Mouse (Mus musculus) myocyte (in vitro differentiated cells): ENCODE data around the gene Synrg.

Source experiments
- CEBPB ChIP-seq: IDR thresholded peaks from 2 replicates; pipeline ENCODE4 v1.6.1; 2011; ENCODE audit warnings: mild to moderate bottlenecking, moderate library complexity; ENCODE audit not compliant: poor library complexity, insufficient read depth, severe bottlenecking
- E2F4 ChIP-seq: IDR thresholded peaks from one replicate; pipeline ENCODE4 v1.6.1; 2011; ENCODE audit warnings: mild to moderate bottlenecking, control low read depth, moderate library complexity; ENCODE audit not compliant: insufficient read depth
- MAX ChIP-seq: IDR thresholded peaks from one replicate; pipeline ENCODE4 v1.6.1; 2011; ENCODE audit warnings: low read depth, mild to moderate bottlenecking, control low read depth
- MYOD1 ChIP-seq, 3 experiments: IDR thresholded peaks; one replicate each; pipeline ENCODE4 v1.6.1; 2011; ENCODE audit warnings: control low read depth in 2 of 3, low read depth in 2 of 3, mild to moderate bottlenecking in 2 of 3, moderate library complexity in 1 of 3; ENCODE audit not compliant: insufficient read length in 2 of 3, control insufficient read depth in 1 of 3
- POLR2A ChIP-seq: IDR thresholded peaks from one replicate; pipeline ENCODE4 v1.6.1; 2011; ENCODE audit warnings: low read depth, mild to moderate bottlenecking, control low read depth, moderate library complexity; ENCODE audit not compliant: insufficient read length
- POLR2AphosphoS2 ChIP-seq: IDR thresholded peaks from one replicate; pipeline ENCODE4 v1.6.1; 2011; ENCODE audit warnings: low read depth, control low read depth; ENCODE audit not compliant: insufficient read length
- TCF12 ChIP-seq: IDR thresholded peaks from one replicate; pipeline ENCODE4 v1.6.1; 2011; ENCODE audit warnings: mild to moderate bottlenecking, control low read depth; ENCODE audit not compliant: poor library complexity, insufficient read depth, severe bottlenecking
- USF1 ChIP-seq: IDR thresholded peaks from one replicate; pipeline ENCODE4 v1.6.1; 2011; ENCODE audit warnings: low read depth, mild to moderate bottlenecking, control low read depth, moderate library complexity

- no peak for TF ChIP-seq CEBPB
- no peak for TF ChIP-seq MAX
- no peak for TF ChIP-seq POLR2AphosphoS2
- no peak for TF ChIP-seq POLR2A
- no peak for TF ChIP-seq TCF12
- no peak for TF ChIP-seq USF1
- TF ChIP-seq MYOD1 (IDR thresholded peaks at IDR 0.05; ENCODE audit: control insufficient read depth in 1 of 3, insufficient read length in 2 of 3, low read depth in 2 of 3) = no peak
- no peak for TF ChIP-seq E2F4
These were observed 69.4 kb downstream of the Synrg start for GRCm38 (mm10) chr11:84033671-84034070.
